Mouse (Mus musculus): ENCODE measurements at regions not wholly inside any gene's neighbourhood (a gene's known extent, or its start where the extent isn't known, plus 50 kb on each side); places are given as distances from the start of the nearest gene placed in this dataset.
"Not testable (repeated sequence)": the region's sequence is repeated elsewhere in the genome, so short reads cannot be mapped to it uniquely, and the experiment has no call there.

GRCm38 (mm10) chr10:43666262-43667085, 88.4 kb downstream of the Cd24a start:
- WGBS: 75% methylated on average over 9 of the region's 9 CpGs

GRCm38 (mm10) chr10:43667086-43667690, 89.1 kb downstream of the Cd24a start:
- Histone ChIP-seq H3K4me3 (replicated peaks; ENCODE audit: insufficient read depth, low read depth, low read length) (no peak overlapping the region), H3K27ac (ENCODE audit: insufficient read depth, low read length) (no peak overlapping the region), H3K4me1 (ENCODE audit: control insufficient read depth, insufficient read depth, low read length) (no peaks in the 10 kb centered on the region), H3K27me3 (ENCODE audit: control insufficient read depth, insufficient read depth, low read length) (no peaks in the 10 kb centered on the region)
- DNase-seq: no peak
- 74% methylated on average over 25 of the region's 25 CpGs for WGBS
- TF ChIP-seq CTCF (IDR thresholded peaks at IDR 0.05; ENCODE audit: borderline replicate concordance, insufficient read depth, low read depth, low read length): no peak

More at GRCm38 (mm10) chr10:43666262-43667085, 88.4 kb downstream of the Cd24a start:
- no peak for TF ChIP-seq CTCF (IDR thresholded peaks at IDR 0.05; ENCODE audit: borderline replicate concordance, insufficient read depth, low read depth, low read length)
- TF ChIP-seq POLR2A (IDR thresholded peaks at IDR 0.05; ENCODE audit: borderline replicate concordance, insufficient read depth, low read length): no peak
- Histone ChIP-seq H3K4me3 (replicated peaks; ENCODE audit: insufficient read depth, low read depth, low read length) (no peak overlapping the region), H3K27me3 (ENCODE audit: control insufficient read depth, insufficient read depth, low read length) (no peaks in the 10 kb centered on the region), H3K4me1 (ENCODE audit: control insufficient read depth, insufficient read depth, low read length) (no peaks in the 10 kb centered on the region), H3K27ac (ENCODE audit: insufficient read depth, low read length) (no peak overlapping the region)
- no peak for DNase-seq

DNA sequence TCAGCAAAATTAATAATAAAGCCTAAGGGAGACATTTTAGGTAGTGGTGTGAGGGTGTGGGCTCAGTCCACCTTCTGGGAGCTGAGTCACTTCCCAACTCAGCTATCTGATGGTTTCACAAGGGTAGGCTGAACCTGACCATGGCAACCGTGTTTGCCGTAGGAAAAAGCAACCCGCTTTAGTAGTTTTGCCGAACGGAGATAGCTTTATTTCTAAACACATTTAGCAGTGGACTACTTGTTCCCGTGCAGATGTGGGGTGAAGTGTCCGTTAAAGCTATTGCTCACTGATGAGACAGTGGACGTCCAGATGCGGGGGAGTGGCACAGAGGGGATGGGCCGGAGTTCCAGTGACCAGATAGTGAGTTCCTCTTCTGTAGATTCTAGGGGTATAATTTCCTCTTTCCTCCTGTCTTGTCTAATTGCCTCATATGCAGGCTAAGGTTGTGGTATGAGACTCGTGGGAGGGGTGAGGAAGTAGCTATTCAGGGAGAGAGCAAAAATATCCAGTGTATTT, 89.7 kb downstream of the Cd24a start:
- no peaks in the 10 kb centered on the region for H3K27me3 ChIP-seq (ENCODE audit: control insufficient read depth, insufficient read depth, low read length)
- no peak overlapping the region for H3K27ac ChIP-seq (ENCODE audit: insufficient read depth, low read length)
- 89% methylated on average over 11 of the region's 11 CpGs for WGBS
- no peak for TF ChIP-seq POLR2A (IDR thresholded peaks at IDR 0.05; ENCODE audit: borderline replicate concordance, insufficient read depth, low read length)
- no peak for TF ChIP-seq CTCF (IDR thresholded peaks at IDR 0.05; ENCODE audit: borderline replicate concordance, insufficient read depth, low read depth, low read length)
- DNase-seq: no peak
- no peak overlapping the region for H3K4me3 ChIP-seq (replicated peaks; ENCODE audit: insufficient read depth, low read depth, low read length)
- H3K4me1 ChIP-seq (ENCODE audit: control insufficient read depth, insufficient read depth, low read length): no peaks in the 10 kb centered on the region

DNA sequence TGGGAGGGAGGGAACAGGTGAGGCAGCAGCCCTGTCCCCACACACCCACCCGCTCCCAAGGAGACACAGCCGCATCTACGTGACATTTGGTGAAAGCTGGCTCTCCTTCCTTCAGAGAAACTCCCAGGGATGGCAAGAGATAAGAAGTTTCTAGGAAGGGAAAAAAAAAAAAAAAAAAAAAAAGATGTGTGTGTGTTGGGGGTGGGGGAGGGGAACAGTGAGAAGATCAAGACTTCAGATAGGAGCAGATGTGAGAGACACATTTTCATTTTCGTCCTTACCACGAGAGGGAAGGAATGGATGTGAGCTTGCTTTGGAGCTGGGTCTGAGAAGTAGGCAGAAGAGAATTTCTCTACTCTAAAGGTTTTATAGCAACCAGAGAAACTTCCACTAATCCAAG, 91.4 kb downstream of the Cd24a start:
- no peak for DNase-seq
- no peaks in the 10 kb centered on the region for H3K4me1 ChIP-seq (ENCODE audit: control insufficient read depth, insufficient read depth, low read length)
- no peaks in the 10 kb centered on the region for H3K27me3 ChIP-seq (ENCODE audit: control insufficient read depth, insufficient read depth, low read length)
- WGBS: 79% methylated on average over 5 of the region's 5 CpGs
- H3K27ac ChIP-seq (ENCODE audit: insufficient read depth, low read length): no peak overlapping the region
- no peak overlapping the region for H3K4me3 ChIP-seq (replicated peaks; ENCODE audit: insufficient read depth, low read depth, low read length)
- TF ChIP-seq CTCF (IDR thresholded peaks at IDR 0.05; ENCODE audit: borderline replicate concordance, insufficient read depth, low read depth, low read length) (no peak), POLR2A (IDR thresholded peaks at IDR 0.05; ENCODE audit: borderline replicate concordance, insufficient read depth, low read length) (no peak)

GRCm38 (mm10) chr10:43670745-43671144, 92.7 kb downstream of the Cd24a start:
- H3K27me3 ChIP-seq (ENCODE audit: control insufficient read depth, insufficient read depth, low read length): no peaks in the 10 kb centered on the region
- H3K27ac ChIP-seq (ENCODE audit: insufficient read depth, low read length): no peak overlapping the region
- 80% methylated on average over 1 of the region's 1 CpGs for WGBS
- H3K4me1 ChIP-seq (ENCODE audit: control insufficient read depth, insufficient read depth, low read length): no peaks in the 10 kb centered on the region
- DNase-seq: no peak
- no peak for TF ChIP-seq POLR2A (IDR thresholded peaks at IDR 0.05; ENCODE audit: borderline replicate concordance, insufficient read depth, low read length)
- no peak for TF ChIP-seq CTCF (IDR thresholded peaks at IDR 0.05; ENCODE audit: borderline replicate concordance, insufficient read depth, low read depth, low read length)
- H3K4me3 ChIP-seq (replicated peaks; ENCODE audit: insufficient read depth, low read depth, low read length): no peak overlapping the region

DNA sequence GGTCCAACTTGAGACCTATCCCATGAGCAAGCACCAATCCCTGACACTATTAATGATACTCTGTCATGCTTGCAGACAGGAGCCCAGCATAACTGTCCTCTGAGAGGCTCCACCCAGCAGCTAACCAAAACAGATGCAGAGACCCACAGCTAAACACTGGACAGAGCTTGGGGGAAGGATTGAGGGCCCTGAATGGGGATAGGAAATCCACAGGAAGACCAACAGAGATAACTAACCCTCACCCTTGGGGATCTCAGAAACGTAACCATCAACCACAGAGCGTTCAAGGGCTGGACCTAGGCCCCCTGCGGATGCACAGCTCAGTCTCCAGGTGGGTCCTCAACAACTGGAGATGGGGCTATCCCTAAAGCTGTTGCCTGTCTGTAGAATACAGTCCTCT, 93.7 kb downstream of the Cd24a start:
- Histone ChIP-seq H3K27ac (ENCODE audit: insufficient read depth, low read length) (no peak overlapping the region), H3K27me3 (ENCODE audit: control insufficient read depth, insufficient read depth, low read length) (no peaks in the 10 kb centered on the region), H3K4me1 (ENCODE audit: control insufficient read depth, insufficient read depth, low read length) (no peaks in the 10 kb centered on the region), H3K4me3 (replicated peaks; ENCODE audit: insufficient read depth, low read depth, low read length) (no peak overlapping the region)
- WGBS: 74% methylated on average over 3 of the region's 3 CpGs
- no peak for DNase-seq
- no peak for TF ChIP-seq CTCF (IDR thresholded peaks at IDR 0.05; ENCODE audit: borderline replicate concordance, insufficient read depth, low read depth, low read length)
- TF ChIP-seq POLR2A (IDR thresholded peaks at IDR 0.05; ENCODE audit: borderline replicate concordance, insufficient read depth, low read length): no peak

DNA sequence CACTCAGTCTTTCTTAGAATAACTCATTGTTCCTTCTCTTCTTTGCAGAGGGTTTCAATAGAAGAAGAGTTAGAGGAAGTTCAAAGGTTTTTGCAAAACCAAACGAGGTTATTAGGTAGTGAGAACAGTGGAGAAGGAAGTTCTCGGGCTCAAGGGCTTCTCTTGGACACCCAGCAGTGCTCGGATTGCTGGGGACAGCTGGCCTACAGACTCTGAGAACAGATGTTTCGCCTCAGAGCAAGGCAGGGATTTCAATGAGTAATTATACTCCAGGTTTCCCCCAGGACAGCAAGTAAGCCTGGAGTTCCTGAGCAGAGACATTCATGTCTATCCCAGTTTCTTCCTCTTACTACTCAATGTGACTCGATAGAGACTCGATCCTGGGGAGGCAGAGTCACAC, 94.4 kb downstream of the Cd24a start:
- no peak overlapping the region for H3K27ac ChIP-seq (ENCODE audit: insufficient read depth, low read length)
- 59% methylated on average over 6 of the region's 6 CpGs for WGBS
- no peaks in the 10 kb centered on the region for H3K4me1 ChIP-seq (ENCODE audit: control insufficient read depth, insufficient read depth, low read length)
- H3K27me3 ChIP-seq (ENCODE audit: control insufficient read depth, insufficient read depth, low read length): no peaks in the 10 kb centered on the region
- no peak overlapping the region for H3K4me3 ChIP-seq (replicated peaks; ENCODE audit: insufficient read depth, low read depth, low read length)
- TF ChIP-seq POLR2A (IDR thresholded peaks at IDR 0.05; ENCODE audit: borderline replicate concordance, insufficient read depth, low read length) (no peak), CTCF (IDR thresholded peaks at IDR 0.05; ENCODE audit: borderline replicate concordance, insufficient read depth, low read depth, low read length) (no peak)
- no peak for DNase-seq

- 77% methylated on average over 1 of the region's 1 CpGs for WGBS
- Histone ChIP-seq H3K4me1 (ENCODE audit: control insufficient read depth, insufficient read depth, low read length) (no peaks in the 10 kb centered on the region), H3K27ac (ENCODE audit: insufficient read depth, low read length) (no peak overlapping the region), H3K4me3 (replicated peaks; ENCODE audit: insufficient read depth, low read depth, low read length) (no peak overlapping the region), H3K27me3 (ENCODE audit: control insufficient read depth, insufficient read depth, low read length) (no peaks in the 10 kb centered on the region)
- DNase-seq: no peak
- TF ChIP-seq CTCF (IDR thresholded peaks at IDR 0.05; ENCODE audit: borderline replicate concordance, insufficient read depth, low read depth, low read length): no peak
- TF ChIP-seq POLR2A (IDR thresholded peaks at IDR 0.05; ENCODE audit: borderline replicate concordance, insufficient read depth, low read length): no peak
These were observed 96.7 kb downstream of the Cd24a start for GRCm38 (mm10) chr10:43674749-43675148.

DNA sequence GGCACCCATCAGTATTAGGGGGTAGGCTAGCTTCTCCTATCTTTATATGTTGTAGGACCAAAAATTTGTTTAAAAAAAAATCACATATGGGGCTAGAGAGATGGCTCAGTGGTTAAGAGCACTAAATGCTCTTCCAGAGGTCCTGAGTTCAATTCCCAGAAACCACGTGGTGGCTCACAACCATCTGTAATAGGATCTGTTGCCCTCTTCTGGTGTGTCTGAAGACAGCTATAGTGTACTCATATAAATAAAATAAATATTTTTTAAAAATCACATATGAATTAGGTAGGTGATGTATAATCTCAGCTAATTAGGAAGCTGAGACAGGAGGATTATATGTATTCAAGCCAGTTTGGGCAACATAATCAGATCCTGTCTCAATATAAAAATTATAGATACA, 97.4 kb downstream of the Cd24a start:
- H3K4me3 ChIP-seq (replicated peaks; ENCODE audit: insufficient read depth, low read depth, low read length); H3K4me1 ChIP-seq (ENCODE audit: control insufficient read depth, insufficient read depth, low read length); H3K27ac ChIP-seq (ENCODE audit: insufficient read depth, low read length); DNase-seq; H3K27me3 ChIP-seq (ENCODE audit: control insufficient read depth, insufficient read depth, low read length): not testable (repeated sequence)
- WGBS: 65% methylated on average over 1 of the region's 1 CpGs
